Mouse (Mus musculus) spleen, adult 10 weeks (tissue): ENCODE data around the gene Olfr860. TPM values are rescaled to one million over a fixed set of nuclear protein-coding genes. Genes with fewer than 3 reads are reported as not detected.

Source experiments
- polyA plus RNA-seq: library from polyadenylated mRNA; stranded (reverse); fragments of 350-450 nt; fragmentation: Illumina TruSeq; extraction: RNeasy Lipid Tissue Mini Kit (QIAGEN cat#74804); gene quantifications from one replicate; pipeline ENCODE4 v1.2.3, GENCODE M21; 2015; ENCODE audit warnings: low replicate concordance; ENCODE audit not compliant: insufficient read depth

The Olfr860 gene
- not detected for polyA plus RNA-seq

DNA sequence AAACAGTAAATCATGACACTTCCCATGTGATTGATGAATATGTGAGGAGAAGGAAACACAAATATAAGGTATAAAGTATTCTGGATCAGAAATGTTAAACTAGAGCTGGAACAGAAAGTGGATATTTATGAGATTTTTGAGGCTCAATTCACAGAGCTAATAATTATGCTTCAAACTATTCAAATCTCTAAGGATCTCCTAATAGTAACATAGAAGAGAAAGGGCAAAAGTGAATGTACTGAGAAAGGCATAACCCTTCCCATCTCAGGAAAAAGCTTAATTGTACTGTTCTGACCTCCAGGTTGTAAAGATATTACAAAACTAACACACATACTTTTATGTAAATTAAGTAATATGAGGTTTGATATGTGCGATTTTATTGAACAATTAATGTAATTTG is at the start of gene Olfr860:
Olfr860 (minus strand) TSS at position 101 of the 400 bp plus-strand sequence.

DNA sequence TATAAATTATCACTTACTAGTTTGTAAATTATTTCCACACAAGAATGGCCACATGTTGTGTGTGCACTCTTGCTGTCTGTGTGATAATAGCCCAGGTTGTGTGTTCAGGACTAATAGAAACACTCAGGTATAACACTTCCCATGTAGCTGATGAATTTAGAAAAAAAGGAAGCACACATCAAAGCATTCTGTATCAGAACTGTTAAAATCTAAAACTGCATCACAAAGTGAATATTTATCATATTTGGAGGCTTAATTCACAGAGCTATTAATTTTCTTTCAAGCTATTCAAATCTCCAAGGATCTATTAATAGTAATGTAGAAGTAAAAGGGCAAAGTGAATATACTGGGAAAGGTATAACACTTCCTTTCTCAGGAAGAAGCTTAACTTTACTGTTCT is 38.4 kb upstream of the Olfr860 start, which contains the start of gene Olfr862:
Olfr862 (minus strand) TSS at position 101 of the 400 bp plus-strand sequence.

DNA sequence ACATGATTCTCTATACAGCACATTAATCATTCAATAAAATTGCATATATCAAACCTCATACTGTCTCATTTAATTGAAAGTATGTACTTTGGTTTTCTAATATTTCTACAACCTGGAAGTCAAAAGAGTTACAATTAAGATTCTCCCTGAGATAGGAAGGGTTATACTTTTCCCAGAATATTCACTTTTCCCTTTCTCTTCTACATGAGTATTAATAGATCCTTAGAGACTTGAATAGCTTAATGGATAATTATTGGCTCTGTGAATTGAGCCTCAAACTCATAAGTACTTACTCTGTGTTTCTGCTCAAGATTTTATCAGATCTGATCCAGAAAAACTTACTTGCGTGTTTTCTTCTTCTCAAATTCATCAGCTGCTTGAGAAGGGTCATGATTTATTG is 44.9 kb downstream of the Olfr860 start, which contains the start of gene Olfr859:
Olfr859 (plus strand) TSS at position 301 of the 400 bp plus-strand sequence.

Other genes with a start within 250 kb of the Olfr860 start
- 51.6 TPM for gene Zfp317, start 227.6 kb downstream of the Olfr860 start, polyA plus RNA-seq
- not detected for gene Olfr857, start 140.3 kb downstream of the Olfr860 start, polyA plus RNA-seq
- not detected for gene Olfr58, start 69.5 kb downstream of the Olfr860 start, polyA plus RNA-seq
- not detected for gene Olfr859, start 44.8 kb downstream of the Olfr860 start, polyA plus RNA-seq
- gene Olfr862, start 38.3 kb upstream of the Olfr860 start, polyA plus RNA-seq = not detected
- gene Olfr77, start 67.1 kb upstream of the Olfr860 start, polyA plus RNA-seq = not detected
- not detected for gene Olfr866, start 178.3 kb upstream of the Olfr860 start, polyA plus RNA-seq
- not detected for gene Olfr867, start 207.8 kb upstream of the Olfr860 start, polyA plus RNA-seq
- not detected for gene Olfr868, start 248.9 kb upstream of the Olfr860 start, polyA plus RNA-seq